13 mouse cellular contexts compared by ENCODE assay signal in genomic region chr9:44724665-44725064, GRCm38 (mm10). TPM values are rescaled to one million over a fixed set of nuclear protein-coding genes. Genes with fewer than 3 reads are reported as not detected.
A peak's percentile ranks its signal among the peaks of the same experiment; 100 is the strongest.
DNase-seq lines count a peak whose midpoint lies in the region; ATAC-seq lines count a peak whose summit lies in the region.
"Had no signal": no experiment of that assay in that cellular context is flagged by ENCODE, and none has a peak within 500 bp of the region (broad histone marks: within the 10 kb centered on the region; RNA-seq: fewer than 3 reads in every experiment).

No protein-coding gene starts in this region.

- H3K9ac ChIP-seq in heart, embryonic 11.5 days (ENCODE audit: low read depth, low read length), result no peak overlapping the region
- no peak overlapping the region for H3K9ac ChIP-seq in neural tube, embryonic 11.5 days (ENCODE audit: low read length)
- no peak overlapping the region for H3K9ac ChIP-seq in midbrain, embryonic 12.5 days (replicated peaks)
- H3K9ac ChIP-seq: embryonic facial prominence, embryonic 12.5 days; liver, embryonic 12.5 days had no signal

- no peak overlapping the region for H3K27ac ChIP-seq in heart, embryonic 11.5 days (ENCODE audit: low read depth, low read length)
- H3K27ac ChIP-seq in neural tube, embryonic 11.5 days (ENCODE audit: low read depth, low read length), result peak overlapping the region; percentile 3; the same call in 1 of the 2 replicates
- H3K27ac ChIP-seq in midbrain, embryonic 12.5 days (replicated peaks), result peak overlapping the region; percentile 11; the same call in 1 of the 2 replicates
- H3K27ac ChIP-seq: liver, embryonic 12.5 days had no signal

- H3K4me1 ChIP-seq in heart, embryonic 11.5 days (ENCODE audit: control insufficient read depth, insufficient read depth, low read length), result peaks cover 57% of the 10 kb centered on the region
- H3K4me1 ChIP-seq in neural tube, embryonic 11.5 days (ENCODE audit: control insufficient read depth, insufficient read depth, low read length), result peaks cover 42% of the 10 kb centered on the region
- peaks cover 68% of the 10 kb centered on the region for H3K4me1 ChIP-seq in midbrain, embryonic 12.5 days

- H3K4me2 ChIP-seq in heart, embryonic 11.5 days, result no peak overlapping the region; the same call in 1 of the 2 replicates
- H3K4me2 ChIP-seq in neural tube, embryonic 11.5 days (ENCODE audit: low read depth), result no peak overlapping the region
- no peak overlapping the region for H3K4me2 ChIP-seq in midbrain, embryonic 12.5 days (replicated peaks)
- H3K4me2 ChIP-seq: embryonic facial prominence, embryonic 12.5 days; liver, embryonic 12.5 days had no signal

- H3K9me3 ChIP-seq in heart, embryonic 11.5 days (replicated peaks; ENCODE audit: control insufficient read depth, low read length), result no peaks in the 10 kb centered on the region
- H3K9me3 ChIP-seq in neural tube, embryonic 11.5 days (ENCODE audit: control insufficient read depth, low read length), result no peaks in the 10 kb centered on the region
- no peaks in the 10 kb centered on the region for H3K9me3 ChIP-seq in midbrain, embryonic 12.5 days
- H3K9me3 ChIP-seq: embryonic facial prominence, embryonic 12.5 days; liver, embryonic 12.5 days had no signal

- DNase-seq in heart, adult 11 months, result peak; percentile 91
- DNase-seq in neural tube, embryonic 11.5 days (ENCODE audit: low spot score), result no peak
- DNase-seq in neural tube, embryonic 10.5 days (ENCODE audit: extremely low spot score, low spot score), result no peak
- DNase-seq in thymus, postnatal 0 days (ENCODE audit: low spot score), result no peak
- DNase-seq in adrenal gland, adult (ENCODE audit: inconsistent age in 2 of 2, low spot score in 1 of 2), result no peak
- no peak for DNase-seq in cerebellum, adult 8-10 months
- DNase-seq: adrenal gland, postnatal 25 days; cerebellum, adult 9-10 months had no signal

- no peaks in the 10 kb centered on the region for H3K27me3 ChIP-seq in heart, embryonic 11.5 days (ENCODE audit: control insufficient read depth, insufficient read depth, low read length)
- H3K27me3 ChIP-seq in neural tube, embryonic 11.5 days (ENCODE audit: control insufficient read depth, insufficient read depth, low read length), result no peaks in the 10 kb centered on the region
- peaks cover 3% of the 10 kb centered on the region; the same call in 1 of the 2 replicates for H3K27me3 ChIP-seq in midbrain, embryonic 12.5 days
- H3K27me3 ChIP-seq: Patski had no signal

- H3K36me3 ChIP-seq in heart, embryonic 11.5 days (ENCODE audit: control insufficient read depth, insufficient read depth, low read length), result no peaks in the 10 kb centered on the region
- no peaks in the 10 kb centered on the region; the same call in 1 of the 2 replicates for H3K36me3 ChIP-seq in neural tube, embryonic 11.5 days (ENCODE audit: control insufficient read depth, insufficient read depth, low read length)
- H3K36me3 ChIP-seq in midbrain, embryonic 12.5 days, result no peaks in the 10 kb centered on the region
- H3K36me3 ChIP-seq: embryonic facial prominence, embryonic 12.5 days; liver, embryonic 12.5 days had no signal

- H3K4me3 ChIP-seq in heart, embryonic 11.5 days (ENCODE audit: low read depth, low read length), result no peak overlapping the region
- H3K4me3 ChIP-seq in neural tube, embryonic 11.5 days (ENCODE audit: low read depth, low read length), result no peak overlapping the region
- no peak overlapping the region for H3K4me3 ChIP-seq in midbrain, embryonic 12.5 days
- H3K4me3 ChIP-seq: embryonic facial prominence, embryonic 12.5 days; liver, embryonic 12.5 days had no signal

- ATAC-seq in heart, embryonic 11.5 days (replicated peaks; ENCODE audit: insufficient number of reproducible peaks, low FRiP score, low TSS enrichment), result no peak
- no peak for ATAC-seq in neural tube, embryonic 11.5 days (ENCODE audit: insufficient read depth, low FRiP score, low TSS enrichment)
- no peak for ATAC-seq in midbrain, embryonic 12.5 days (ENCODE audit: low FRiP score, low read depth)
- ATAC-seq: liver, embryonic 12.5 days; Patski had no signal

- WGBS in heart, embryonic 11.5 days (ENCODE audit: insufficient replicate concordance), result 37% methylated on average over 2 of the region's 2 CpGs
- WGBS in neural tube, embryonic 11.5 days, result 49% methylated on average over 2 of the region's 2 CpGs
- 43% methylated on average over 2 of the region's 2 CpGs for WGBS in midbrain, embryonic 12.5 days

RNA-seq across cellular contexts. Expression of gene Phldb1, which starts 10.3 kb away (rescaled TPM):
- 23.6 and 24.2 TPM in 2 replicates for polyA plus RNA-seq in heart, embryonic 11.5 days (2014; fragmentation: Nextera tagmentation; extraction: Ambion mirVana)
- 44.3 and 47.7 TPM in 2 replicates for polyA plus RNA-seq in neural tube, embryonic 11.5 days (2014; fragmentation: Nextera tagmentation; extraction: Ambion mirVana)
- 72.8 and 74.5 TPM in 2 replicates for polyA plus RNA-seq in midbrain, embryonic 12.5 days (2016; fragmentation: Nextera tagmentation; extraction: Ambion mirVana)
- 3.0 and 3.3 TPM in 2 replicates for polyA plus RNA-seq in thymus, postnatal 0 days (2015; fragmentation: Nextera tagmentation; extraction: Ambion mirVana)

RNA-seq across cellular contexts. Expression of gene Arcn1, which starts 43.0 kb away (rescaled TPM):
- polyA plus RNA-seq in heart, embryonic 11.5 days (2014; fragmentation: Nextera tagmentation; extraction: Ambion mirVana), result 139 and 168 TPM in 2 replicates
- polyA plus RNA-seq in neural tube, embryonic 11.5 days (2014; fragmentation: Nextera tagmentation; extraction: Ambion mirVana), result 211 and 214 TPM in 2 replicates
- 175 and 179 TPM in 2 replicates for polyA plus RNA-seq in midbrain, embryonic 12.5 days (2016; fragmentation: Nextera tagmentation; extraction: Ambion mirVana)
- 111 and 116 TPM in 2 replicates for polyA plus RNA-seq in thymus, postnatal 0 days (2015; fragmentation: Nextera tagmentation; extraction: Ambion mirVana)

RNA-seq across cellular contexts. Expression of gene Ift46, which starts 43.0 kb away (rescaled TPM):
- 71.4 and 72.5 TPM in 2 replicates for polyA plus RNA-seq in heart, embryonic 11.5 days (2014; fragmentation: Nextera tagmentation; extraction: Ambion mirVana)
- polyA plus RNA-seq in neural tube, embryonic 11.5 days (2014; fragmentation: Nextera tagmentation; extraction: Ambion mirVana), result 144 and 145 TPM in 2 replicates
- 156 TPM in 2 replicates for polyA plus RNA-seq in midbrain, embryonic 12.5 days (2016; fragmentation: Nextera tagmentation; extraction: Ambion mirVana)
- polyA plus RNA-seq in thymus, postnatal 0 days (2015; fragmentation: Nextera tagmentation; extraction: Ambion mirVana), result 68.0 and 74.0 TPM in 2 replicates

RNA-seq across cellular contexts. Expression of gene Treh, which starts 51.6 kb away (rescaled TPM):
- polyA plus RNA-seq in heart, embryonic 11.5 days (2014; fragmentation: Nextera tagmentation; extraction: Ambion mirVana), result not detected in 2 replicates
- polyA plus RNA-seq in neural tube, embryonic 11.5 days (2014; fragmentation: Nextera tagmentation; extraction: Ambion mirVana), result not detected in 2 replicates
- not detected in 2 replicates for polyA plus RNA-seq in midbrain, embryonic 12.5 days (2016; fragmentation: Nextera tagmentation; extraction: Ambion mirVana)
- 0.07 TPM in 1 of 2 replicates, not detected in the other for polyA plus RNA-seq in thymus, postnatal 0 days (2015; fragmentation: Nextera tagmentation; extraction: Ambion mirVana)
- polyA plus RNA-seq: embryonic facial prominence, embryonic 12.5 days; liver, embryonic 12.5 days; Patski had no signal
